Mouse (Mus musculus) myocyte (in vitro differentiated cells): ENCODE data around the gene Ndc1. TPM values are rescaled to one million over a fixed set of nuclear protein-coding genes. Genes with fewer than 3 reads are reported as not detected.
"Not testable (repeated sequence)": the region's sequence is repeated elsewhere in the genome, so short reads cannot be mapped to it uniquely, and the experiment has no call there.

Experiments used
- H3K27me3 ChIP-seq: one replicate; pipeline ENCODE4 v1.6.1; 2011; ENCODE audit not compliant: control insufficient read depth, insufficient read depth, insufficient read length
- H3K36me3 ChIP-seq: one replicate; pipeline ENCODE4 v1.6.1; 2011; ENCODE audit not compliant: control insufficient read depth, insufficient read depth
- H3K4me2 ChIP-seq: one replicate; pipeline ENCODE4 v1.6.1; 2011; ENCODE audit warnings: low read depth, control low read depth
- H3K4me3 ChIP-seq: one replicate; pipeline ENCODE4 v1.5.1; 2011; ENCODE audit warnings: mild to moderate bottlenecking, control low read depth, moderate library complexity
- H3K79me2 ChIP-seq: one replicate; pipeline ENCODE4 v1.6.1; 2011; ENCODE audit not compliant: control insufficient read depth, insufficient read depth
- H3ac ChIP-seq: one replicate; pipeline ENCODE4 v1.6.1; 2011; ENCODE audit not compliant: control insufficient read depth, insufficient read length
- CEBPB ChIP-seq: IDR thresholded peaks from 2 replicates; pipeline ENCODE4 v1.6.1; 2011; ENCODE audit warnings: mild to moderate bottlenecking, moderate library complexity; ENCODE audit not compliant: poor library complexity, insufficient read depth, severe bottlenecking
- E2F4 ChIP-seq: IDR thresholded peaks from one replicate; pipeline ENCODE4 v1.6.1; 2011; ENCODE audit warnings: mild to moderate bottlenecking, control low read depth, moderate library complexity; ENCODE audit not compliant: insufficient read depth
- MAX ChIP-seq: IDR thresholded peaks from one replicate; pipeline ENCODE4 v1.6.1; 2011; ENCODE audit warnings: low read depth, mild to moderate bottlenecking, control low read depth
- MYOD1 ChIP-seq, 3 experiments: IDR thresholded peaks; one replicate each; pipeline ENCODE4 v1.6.1; 2011; ENCODE audit warnings: control low read depth in 2 of 3, low read depth in 2 of 3, mild to moderate bottlenecking in 2 of 3, moderate library complexity in 1 of 3; ENCODE audit not compliant: insufficient read length in 2 of 3, control insufficient read depth in 1 of 3
- MYOG ChIP-seq, 3 experiments: IDR thresholded peaks; one replicate each; pipeline ENCODE4 v1.6.1; 2011; ENCODE audit warnings: control low read depth in 2 of 3, low read depth in 2 of 3, mild to moderate bottlenecking in 2 of 3; ENCODE audit not compliant: insufficient read length in 2 of 3, control insufficient read depth in 1 of 3, insufficient read depth in 1 of 3
- POLR2A ChIP-seq: IDR thresholded peaks from one replicate; pipeline ENCODE4 v1.6.1; 2011; ENCODE audit warnings: low read depth, mild to moderate bottlenecking, control low read depth, moderate library complexity; ENCODE audit not compliant: insufficient read length
- POLR2AphosphoS2 ChIP-seq: IDR thresholded peaks from one replicate; pipeline ENCODE4 v1.6.1; 2011; ENCODE audit warnings: low read depth, control low read depth; ENCODE audit not compliant: insufficient read length
- REST ChIP-seq: IDR thresholded peaks from one replicate; pipeline ENCODE4 v1.6.1; 2011; ENCODE audit warnings: mild to moderate bottlenecking, control low read depth, moderate library complexity; ENCODE audit not compliant: insufficient read depth, insufficient read length
- SRF ChIP-seq: IDR thresholded peaks from one replicate; pipeline ENCODE4 v1.6.1; 2011; ENCODE audit warnings: low read depth; ENCODE audit not compliant: control insufficient read depth, insufficient read length
- TCF12 ChIP-seq: IDR thresholded peaks from one replicate; pipeline ENCODE4 v1.6.1; 2011; ENCODE audit warnings: mild to moderate bottlenecking, control low read depth; ENCODE audit not compliant: poor library complexity, insufficient read depth, severe bottlenecking
- TCF3 ChIP-seq: IDR thresholded peaks from one replicate; pipeline ENCODE4 v1.6.1; 2011; ENCODE audit warnings: low read depth, control low read depth; ENCODE audit not compliant: insufficient read length
- USF1 ChIP-seq: IDR thresholded peaks from one replicate; pipeline ENCODE4 v1.6.1; 2011; ENCODE audit warnings: low read depth, mild to moderate bottlenecking, control low read depth, moderate library complexity
- polyA plus RNA-seq: library from polyadenylated mRNA; unstranded; fragments of >200 nt; fragmentation: generic; extraction: Trizol; gene quantifications from one replicate; pipeline ENCODE4 v1.2.1, GENCODE M21; 2012; ENCODE audit warnings: missing spikeins

Gene Ndc1
- polyA plus RNA-seq, 1 experiment, result 10.9 TPM

DNA sequence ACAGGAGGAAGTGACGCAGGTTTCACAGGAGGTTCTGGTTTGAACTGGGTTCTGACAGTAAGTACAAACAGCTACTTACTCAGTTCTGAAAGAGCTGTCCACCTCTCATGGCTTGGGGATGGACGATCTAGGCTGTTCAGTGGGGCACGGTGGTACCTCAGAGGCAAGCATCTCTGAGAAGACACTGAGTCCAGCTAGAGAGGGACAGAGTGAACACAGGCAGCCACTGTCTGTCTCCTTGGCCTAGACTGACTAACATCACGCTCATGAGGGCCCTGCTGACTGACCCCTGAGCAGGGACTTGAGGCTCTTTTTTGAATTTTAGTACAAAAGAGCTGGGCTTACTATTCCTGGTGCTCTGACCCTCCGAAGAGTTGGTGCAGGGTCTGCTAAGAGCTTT lies 13.5 kb upstream of the Ndc1 start:
- Histone ChIP-seq H3K36me3 (no peaks in the 10 kb centered on the region), H3K27me3 (no peaks in the 10 kb centered on the region), H3K4me3 (no peak overlapping the region), H3ac (no peak overlapping the region), H3K79me2 (no peaks in the 10 kb centered on the region), H3K4me2 (no peak overlapping the region)
- TF ChIP-seq E2F4, result no peak
- TF ChIP-seq POLR2AphosphoS2, result no peak
- TF ChIP-seq MAX, result no peak
- no peak for TF ChIP-seq SRF
- no peak for TF ChIP-seq POLR2A
- TF ChIP-seq MYOD1 (IDR thresholded peaks at IDR 0.05; ENCODE audit: control insufficient read depth in 1 of 3, insufficient read length in 2 of 3, low read depth in 2 of 3), result no peak
- no peak for TF ChIP-seq CEBPB
- TF ChIP-seq USF1, result no peak
- no peak for TF ChIP-seq MYOG (IDR thresholded peaks at IDR 0.05; ENCODE audit: control insufficient read depth in 1 of 3, insufficient read depth in 1 of 3, insufficient read length in 2 of 3, low read depth in 2 of 3)
- no peak for TF ChIP-seq TCF12
- no peak for TF ChIP-seq REST
- no peak for TF ChIP-seq TCF3

DNA sequence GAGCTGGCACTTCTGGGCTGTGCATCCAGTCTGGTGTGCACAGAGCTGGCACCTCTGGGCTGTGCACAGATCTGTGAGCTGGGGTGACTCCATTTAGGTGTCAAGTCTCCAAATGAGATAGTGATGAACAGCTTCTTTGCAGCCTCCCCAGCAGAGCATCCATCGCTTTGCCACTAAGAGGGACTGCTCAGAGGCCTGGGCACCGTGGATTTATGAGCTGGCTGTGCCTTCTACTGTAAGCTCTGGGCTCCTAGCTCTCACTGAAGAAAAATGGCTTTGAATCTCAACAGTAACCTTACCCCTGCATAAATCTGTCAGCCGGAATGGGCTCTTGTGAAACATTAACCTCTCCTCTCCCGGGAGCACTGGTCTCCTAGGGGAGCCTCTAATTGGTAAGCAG lies 13.0 kb upstream of the Ndc1 start:
- Histone ChIP-seq H3ac (no peak overlapping the region), H3K4me3 (no peak overlapping the region), H3K4me2 (no peak overlapping the region), H3K79me2 (no peaks in the 10 kb centered on the region), H3K27me3 (no peaks in the 10 kb centered on the region), H3K36me3 (no peaks in the 10 kb centered on the region)
- TF ChIP-seq POLR2A (no peak), POLR2AphosphoS2 (no peak), TCF12 (no peak), USF1 (no peak), REST (no peak), CEBPB (no peak), MYOD1 (IDR thresholded peaks at IDR 0.05; ENCODE audit: control insufficient read depth in 1 of 3, insufficient read length in 2 of 3, low read depth in 2 of 3) (no peak), MAX (no peak), E2F4 (no peak), MYOG (IDR thresholded peaks at IDR 0.05; ENCODE audit: control insufficient read depth in 1 of 3, insufficient read depth in 1 of 3, insufficient read length in 2 of 3, low read depth in 2 of 3) (no peak), SRF (no peak), TCF3 (no peak)

DNA sequence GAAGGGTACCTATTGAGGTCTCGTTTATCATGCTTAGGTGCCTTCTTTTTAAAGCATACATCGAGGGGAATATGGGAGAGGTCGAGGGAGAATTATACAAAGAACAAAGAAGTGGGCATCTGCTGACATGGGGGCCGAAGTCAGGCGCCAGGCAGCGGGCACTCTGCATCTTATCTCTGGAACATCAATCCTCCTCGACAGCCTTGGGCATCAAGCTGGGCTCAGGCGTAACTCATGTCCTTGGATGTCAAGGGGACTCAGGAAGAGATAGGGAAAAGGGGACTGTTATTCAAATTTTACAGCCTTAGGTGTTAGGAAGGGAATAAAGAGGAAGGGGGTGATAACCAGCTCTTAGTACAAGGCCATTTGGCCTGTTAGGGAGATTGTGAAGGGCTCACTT lies 10.4 kb upstream of the Ndc1 start:
- H3K27me3 ChIP-seq, H3K4me2 ChIP-seq, H3K4me3 ChIP-seq, H3K36me3 ChIP-seq, H3ac ChIP-seq, H3K79me2 ChIP-seq: not testable (repeated sequence)

DNA sequence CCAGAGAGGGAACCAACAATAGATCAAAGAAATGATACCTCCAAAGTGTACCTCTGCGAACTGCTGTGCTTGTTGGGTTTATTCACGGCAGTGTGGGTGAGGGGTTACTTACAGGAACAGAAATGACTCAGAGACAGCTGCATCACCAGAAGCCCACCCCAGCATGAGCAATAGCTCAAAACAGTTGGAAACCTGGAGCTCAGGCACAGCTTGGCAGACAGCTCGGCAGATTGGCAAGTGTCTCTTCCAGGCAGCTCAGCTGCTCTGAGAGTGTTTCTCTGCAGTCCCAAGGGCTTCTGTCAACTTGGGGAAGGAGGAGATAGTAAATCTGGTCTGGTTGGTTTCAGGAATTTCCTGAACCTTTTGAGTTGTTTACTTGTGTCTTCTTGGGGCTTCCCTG lies 9.1 kb upstream of the Ndc1 start:
- H3ac ChIP-seq, result no peak overlapping the region

DNA sequence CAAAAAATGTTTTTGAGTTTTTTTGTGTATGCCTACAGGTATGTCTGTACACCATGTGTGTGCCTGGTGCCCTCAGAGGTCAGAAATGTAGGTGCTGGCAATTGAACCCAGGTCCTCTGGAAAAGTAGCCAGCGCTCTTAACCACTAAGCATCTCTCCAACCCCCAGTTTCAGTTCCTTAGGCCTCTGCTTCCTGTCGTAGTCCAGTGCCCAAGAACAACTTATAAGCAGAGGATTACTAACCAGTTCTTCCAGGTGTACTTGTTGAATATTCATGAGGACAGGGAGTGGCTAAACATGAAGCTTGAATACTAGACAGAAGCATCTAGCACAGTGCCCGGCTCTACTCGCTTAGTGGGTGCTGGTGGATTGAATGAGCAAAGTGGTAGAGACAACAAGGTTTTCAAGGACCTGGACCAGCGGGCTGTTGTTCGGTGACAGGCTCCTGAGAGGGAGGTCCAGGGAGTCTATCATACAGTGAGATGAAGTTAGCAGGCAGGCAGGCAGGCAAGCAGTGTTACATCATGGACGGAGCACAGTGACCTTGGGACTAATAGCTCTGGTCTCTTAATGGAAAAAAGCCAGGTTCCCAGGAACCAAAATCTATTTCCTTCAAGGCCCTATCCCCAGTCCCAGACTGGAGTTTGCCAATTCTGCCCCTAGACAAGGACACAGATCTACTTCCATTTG lies 7.0 kb upstream of the Ndc1 start:
- Histone ChIP-seq H3K36me3 (no peaks in the 10 kb centered on the region), H3ac (no peak overlapping the region), H3K4me3 (no peak overlapping the region), H3K4me2 (no peak overlapping the region), H3K79me2 (no peaks in the 10 kb centered on the region), H3K27me3 (no peaks in the 10 kb centered on the region)
- TF ChIP-seq CEBPB (no peak), MYOD1 (IDR thresholded peaks at IDR 0.05; ENCODE audit: control insufficient read depth in 1 of 3, insufficient read length in 2 of 3, low read depth in 2 of 3) (no peak), TCF12 (no peak), SRF (no peak), USF1 (no peak), MYOG (IDR thresholded peaks at IDR 0.05; ENCODE audit: control insufficient read depth in 1 of 3, insufficient read depth in 1 of 3, insufficient read length in 2 of 3, low read depth in 2 of 3) (no peak), E2F4 (no peak), POLR2AphosphoS2 (no peak), REST (no peak), TCF3 (no peak), MAX (no peak), POLR2A (no peak)

More for the DNA sequence above, 9.1 kb upstream of the Ndc1 start:
- no peak overlapping the region for H3K4me2 ChIP-seq
- H3K27me3 ChIP-seq, result no peaks in the 10 kb centered on the region
- TF ChIP-seq MYOD1 (IDR thresholded peaks at IDR 0.05; ENCODE audit: control insufficient read depth in 1 of 3, insufficient read length in 2 of 3, low read depth in 2 of 3) (peak in 2 of 3 experiments; percentile 15 to 62), REST (no peak), POLR2AphosphoS2 (no peak), MYOG (IDR thresholded peaks at IDR 0.05; ENCODE audit: control insufficient read depth in 1 of 3, insufficient read depth in 1 of 3, insufficient read length in 2 of 3, low read depth in 2 of 3) (peak in 1 of 3 experiments; percentile 76), MAX (no peak), E2F4 (no peak), SRF (no peak), TCF12 (no peak)
- H3K36me3 ChIP-seq, result no peaks in the 10 kb centered on the region
- H3K4me3 ChIP-seq, result no peak overlapping the region
- H3K79me2 ChIP-seq, result no peaks in the 10 kb centered on the region
